Mouse (Mus musculus) intestine, postnatal 0 days (tissue): ENCODE measurements at regions not wholly inside any gene's neighbourhood (a gene's known extent, or its start where the extent isn't known, plus 50 kb on each side); places are given as distances from the start of the nearest gene placed in this dataset.

ENCODE experiments used
- ATAC-seq: fragments of 200-750 bp; cut with Nextera tagmentation; 2 replicates; pipeline ENCODE4 v1.8.0; 2017; ENCODE audit warnings: mild to moderate bottlenecking, moderate TSS enrichment, moderate library complexity
- H3K27ac ChIP-seq: fragments of 300-500 bp; sonication (generic); 2 replicates; pipeline ENCODE4 v1.5.1; 2014; ENCODE audit warnings: mild to moderate bottlenecking, low read depth, low read length, moderate library complexity
- H3K27me3 ChIP-seq: fragments of 300-500 bp; sonication (generic); replicated peaks from 2 replicates; pipeline ENCODE4 v1.6.1; 2014; ENCODE audit warnings: low read length, mixed read lengths; ENCODE audit not compliant: control insufficient read depth, insufficient read depth
- H3K36me3 ChIP-seq: fragments of 300-500 bp; sonication (generic); 2 replicates; pipeline ENCODE4 v1.6.1; 2014; ENCODE audit warnings: mild to moderate bottlenecking, moderate library complexity; ENCODE audit not compliant: control insufficient read depth, insufficient read depth
- H3K4me1 ChIP-seq: fragments of 300-500 bp; sonication (generic); replicated peaks from 2 replicates; pipeline ENCODE4 v1.6.1; 2014; ENCODE audit warnings: antibody characterized with exemption, low read length, mixed read lengths; ENCODE audit not compliant: control insufficient read depth, insufficient read depth
- H3K4me2 ChIP-seq: fragments of 300-500 bp; sonication (generic); replicated peaks from 2 replicates; pipeline ENCODE4 v1.6.1; 2014; ENCODE audit warnings: low read depth, mild to moderate bottlenecking, moderate library complexity
- H3K4me3 ChIP-seq: fragments of 300-500 bp; sonication (generic); 2 replicates; pipeline ENCODE4 v1.5.1; 2014; ENCODE audit warnings: low read depth, low read length
- H3K9ac ChIP-seq: fragments of 300-500 bp; sonication (generic); 2 replicates; pipeline ENCODE4 v1.6.1; 2014; ENCODE audit warnings: mild to moderate bottlenecking, low read depth, low read length
- H3K9me3 ChIP-seq: fragments of 300-500 bp; sonication (generic); 2 replicates; pipeline ENCODE4 v1.6.1; 2016; ENCODE audit warnings: mixed run types; ENCODE audit not compliant: control insufficient read depth
- CTCF ChIP-seq: sonication (generic); IDR thresholded peaks from 2 replicates; pipeline ENCODE4 v1.5.1; 2016; ENCODE audit warnings: low read depth, mild to moderate bottlenecking, control low read depth, antibody characterized with exemption, moderate library complexity
- WGBS: fragments of 180-500 bp; shearing (Covaris S2); extraction: QIAGEN DNeasy Blood & Tissue Kit; methylation state at CpG from one replicate; pipeline ENCODE4 v1.1.7; 2014; 5-methylcytosine and 5-hydroxymethylcytosine counted together

GRCm38 (mm10) chr3:27782056-27782765 lies 71.1 kb upstream of the Fndc3b start:
- H3K4me3 ChIP-seq: no peak overlapping the region
- H3K27me3 ChIP-seq: no peaks in the 10 kb centered on the region
- no peak for ATAC-seq
- no peaks in the 10 kb centered on the region for H3K36me3 ChIP-seq
- no peak for TF ChIP-seq CTCF
- no peak overlapping the region for H3K27ac ChIP-seq
- no peaks in the 10 kb centered on the region for H3K9me3 ChIP-seq
- no peak overlapping the region for H3K4me2 ChIP-seq
- H3K9ac ChIP-seq: no peak overlapping the region
- 40% methylated on average over 19 of the region's 19 CpGs for WGBS
- H3K4me1 ChIP-seq: no peaks in the 10 kb centered on the region

- no peak for ATAC-seq
Measured at GRCm38 (mm10) chr3:27779892-27780291, 68.8 kb upstream of the Fndc3b start.

DNA sequence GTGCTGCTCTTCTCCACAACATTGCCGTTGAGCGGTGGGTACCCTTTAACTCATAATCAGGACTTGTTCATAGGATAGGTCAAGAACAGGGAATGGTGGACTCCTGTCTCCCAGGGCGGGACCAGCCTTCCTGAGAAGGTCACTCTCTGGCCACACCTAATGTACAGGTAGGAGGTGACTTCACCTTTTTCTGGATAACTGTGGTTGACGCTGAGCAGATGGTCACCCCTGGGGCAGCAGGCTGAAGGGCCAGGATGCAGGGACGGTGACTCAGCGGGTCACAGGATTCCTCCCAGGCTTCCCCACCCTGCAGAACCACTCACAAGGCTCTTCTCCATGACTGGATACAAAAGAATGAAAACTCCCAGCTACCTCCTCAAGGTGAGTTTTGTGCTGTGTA lies 66.6 kb upstream of the Fndc3b start:
- H3K4me1 ChIP-seq: no peaks in the 10 kb centered on the region

More at GRCm38 (mm10) chr3:27779892-27780291, 68.8 kb upstream of the Fndc3b start:
- Histone ChIP-seq H3K4me2 (no peak overlapping the region), H3K36me3 (no peaks in the 10 kb centered on the region), H3K27me3 (no peaks in the 10 kb centered on the region), H3K9me3 (no peaks in the 10 kb centered on the region), H3K27ac (no peak overlapping the region), H3K4me3 (no peak overlapping the region), H3K9ac (no peak overlapping the region), H3K4me1 (no peaks in the 10 kb centered on the region)
- WGBS: 65% methylated on average over 7 of the region's 7 CpGs
- no peak for TF ChIP-seq CTCF

GRCm38 (mm10) chr3:27773176-27773575 lies 62.1 kb upstream of the Fndc3b start:
- no peaks in the 10 kb centered on the region for H3K4me1 ChIP-seq
- WGBS: 88% methylated on average over 3 of the region's 3 CpGs

More for the DNA sequence above, 66.6 kb upstream of the Fndc3b start:
- H3K27me3 ChIP-seq: no peaks in the 10 kb centered on the region
- H3K9ac ChIP-seq: no peak overlapping the region
- WGBS: 86% methylated on average over 6 of the region's 6 CpGs
- no peaks in the 10 kb centered on the region for H3K36me3 ChIP-seq
- no peaks in the 10 kb centered on the region for H3K9me3 ChIP-seq
- no peak overlapping the region for H3K4me3 ChIP-seq
- ATAC-seq: no peak
- H3K4me2 ChIP-seq: no peak overlapping the region
- H3K27ac ChIP-seq: no peak overlapping the region
- TF ChIP-seq CTCF: no peak

DNA sequence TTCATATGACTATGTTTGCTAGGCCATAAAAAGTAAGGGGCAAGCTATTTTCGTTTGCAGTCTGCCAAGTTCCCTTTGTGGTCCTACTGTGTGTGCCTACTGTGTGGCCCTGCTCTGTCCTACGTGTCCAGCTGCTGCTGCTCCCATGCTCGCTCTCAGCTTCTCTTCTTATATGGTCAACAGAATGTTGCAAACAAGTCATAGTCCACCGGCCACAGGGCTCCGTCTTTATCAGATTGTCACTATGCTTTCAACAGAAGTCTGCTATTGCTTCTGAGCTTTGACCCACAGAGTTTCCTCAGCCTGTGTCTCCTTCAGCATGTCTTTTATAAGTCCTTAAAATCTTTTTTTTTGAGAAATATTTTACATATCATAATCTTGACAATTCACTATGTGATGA lies 58.3 kb upstream of the Fndc3b start:
- whole genome bisulfite sequencing: 50% methylated on average over 5 of the region's 5 CpGs
- H3K36me3 ChIP-seq: no peaks in the 10 kb centered on the region
- H3K27ac ChIP-seq: 0 out of 2 replicates have a peak overlapping the region, but pooled peaks have one; percentile 16
- no peak overlapping the region for H3K4me3 ChIP-seq
- no peak for TF ChIP-seq CTCF
- no peaks in the 10 kb centered on the region for H3K9me3 ChIP-seq
- H3K4me2 ChIP-seq: no peak overlapping the region
- no peaks in the 10 kb centered on the region for H3K4me1 ChIP-seq
- ATAC-seq: peak; percentile 61
- no peaks in the 10 kb centered on the region for H3K27me3 ChIP-seq
- no peak overlapping the region for H3K9ac ChIP-seq

More at GRCm38 (mm10) chr3:27773176-27773575, 62.1 kb upstream of the Fndc3b start:
- H3K4me3 ChIP-seq: no peak overlapping the region
- no peak overlapping the region for H3K27ac ChIP-seq
- no peaks in the 10 kb centered on the region for H3K27me3 ChIP-seq
- H3K36me3 ChIP-seq: no peaks in the 10 kb centered on the region
- ATAC-seq: no peak
- H3K4me2 ChIP-seq: no peak overlapping the region
- H3K9ac ChIP-seq: no peak overlapping the region
- H3K9me3 ChIP-seq: no peaks in the 10 kb centered on the region
- TF ChIP-seq CTCF: no peak

GRCm38 (mm10) chr3:27767188-27767587 lies 56.1 kb upstream of the Fndc3b start:
- no peak for TF ChIP-seq CTCF
- Histone ChIP-seq H3K27ac (no peak overlapping the region), H3K4me3 (no peak overlapping the region), H3K27me3 (no peaks in the 10 kb centered on the region), H3K9me3 (no peaks in the 10 kb centered on the region), H3K36me3 (no peaks in the 10 kb centered on the region), H3K9ac (no peak overlapping the region), H3K4me1 (no peaks in the 10 kb centered on the region), H3K4me2 (no peak overlapping the region)
- no peak for ATAC-seq
- 60% methylated on average over 8 of the region's 8 CpGs for whole genome bisulfite sequencing

DNA sequence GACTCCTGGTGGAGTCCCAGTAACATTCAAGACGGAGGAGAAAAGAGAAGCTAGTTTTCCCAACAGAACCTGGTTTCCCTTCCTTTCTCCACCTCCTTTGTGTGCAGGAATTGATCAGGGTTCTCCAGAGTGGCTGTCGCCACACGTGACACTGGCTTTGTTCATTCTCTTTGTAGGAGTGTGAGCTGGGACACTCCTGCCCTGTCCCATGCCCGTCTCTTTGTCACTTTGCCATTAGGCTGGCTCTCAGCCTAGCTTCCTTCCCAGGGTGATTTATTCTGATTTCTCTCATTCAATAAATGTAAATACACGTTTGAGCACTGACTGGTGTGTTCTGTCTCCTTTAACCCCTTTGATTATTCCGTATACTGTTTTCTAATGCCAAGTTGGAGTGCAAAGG lies 55.3 kb upstream of the Fndc3b start:
- Histone ChIP-seq H3K27ac (no peak overlapping the region), H3K27me3 (no peaks in the 10 kb centered on the region), H3K4me1 (no peaks in the 10 kb centered on the region), H3K4me2 (no peak overlapping the region), H3K36me3 (no peaks in the 10 kb centered on the region), H3K9ac (no peak overlapping the region), H3K9me3 (no peaks in the 10 kb centered on the region), H3K4me3 (no peak overlapping the region)
- ATAC-seq: no peak
- TF ChIP-seq CTCF: no peak
- 68% methylated on average over 6 of the region's 6 CpGs for WGBS
